Mouse (Mus musculus) kidney, embryonic 16.5 days (tissue): ENCODE data around the gene Ghr. TPM values are rescaled to one million over a fixed set of nuclear protein-coding genes. Genes with fewer than 3 reads are reported as not detected.
A peak's percentile ranks its signal among the peaks of the same experiment; 100 is the strongest.

Source experiments
- ATAC-seq: fragments of 200-750 bp; cut with Nextera tagmentation; 2 replicates; pipeline ENCODE4 v1.8.0; 2017; ENCODE audit warnings: moderate TSS enrichment; ENCODE audit not compliant: low FRiP score, low TSS enrichment
- H3K27ac ChIP-seq: fragments of 300-500 bp; sonication (generic); 2 replicates; pipeline ENCODE4 v1.5.1; 2014; ENCODE audit warnings: low read length
- H3K27me3 ChIP-seq: fragments of 300-500 bp; sonication (generic); 2 replicates; pipeline ENCODE4 v1.6.1; 2014; ENCODE audit warnings: low read length, control low read depth, mixed read lengths; ENCODE audit not compliant: insufficient read depth
- H3K36me3 ChIP-seq: fragments of 300-500 bp; sonication (generic); 2 replicates; pipeline ENCODE4 v1.6.1; 2014; ENCODE audit warnings: low read length, control low read depth, mixed read lengths; ENCODE audit not compliant: insufficient read depth
- H3K4me1 ChIP-seq: fragments of 300-500 bp; sonication (generic); 2 replicates; pipeline ENCODE4 v1.6.1; 2014; ENCODE audit warnings: low read length, control low read depth, mixed read lengths; ENCODE audit not compliant: insufficient read depth
- H3K4me2 ChIP-seq: fragments of 300-500 bp; sonication (generic); replicated peaks from 2 replicates; pipeline ENCODE4 v1.6.1; 2014; ENCODE audit warnings: low read depth, low read length
- H3K4me3 ChIP-seq: fragments of 300-500 bp; sonication (generic); 2 replicates; pipeline ENCODE4 v1.5.1; 2014; ENCODE audit warnings: mild to moderate bottlenecking, low read length
- H3K9ac ChIP-seq: fragments of 300-500 bp; sonication (generic); replicated peaks from 2 replicates; pipeline ENCODE4 v1.6.1; 2014; ENCODE audit warnings: low read length
- H3K9me3 ChIP-seq: fragments of 300-500 bp; sonication (generic); 2 replicates; pipeline ENCODE4 v1.6.1; 2016; ENCODE audit warnings: low read length, control low read depth
- WGBS: fragments of 180-500 bp; shearing (Covaris S2); extraction: QIAGEN DNeasy Blood & Tissue Kit; methylation state at CpG from one replicate; pipeline ENCODE4 v1.1.7; 2014; 5-methylcytosine and 5-hydroxymethylcytosine counted together
- polyA plus RNA-seq: library from polyadenylated mRNA; unstranded; fragments of >200 nt; fragmentation: Nextera tagmentation; extraction: Ambion mirVana; gene quantifications from 2 replicates; pipeline ENCODE4 v1.2.1, GENCODE M21; 2015

Gene Ghr
- polyA plus RNA-seq, 1 experiment from 2014 or later: 68.4 TPM

DNA sequence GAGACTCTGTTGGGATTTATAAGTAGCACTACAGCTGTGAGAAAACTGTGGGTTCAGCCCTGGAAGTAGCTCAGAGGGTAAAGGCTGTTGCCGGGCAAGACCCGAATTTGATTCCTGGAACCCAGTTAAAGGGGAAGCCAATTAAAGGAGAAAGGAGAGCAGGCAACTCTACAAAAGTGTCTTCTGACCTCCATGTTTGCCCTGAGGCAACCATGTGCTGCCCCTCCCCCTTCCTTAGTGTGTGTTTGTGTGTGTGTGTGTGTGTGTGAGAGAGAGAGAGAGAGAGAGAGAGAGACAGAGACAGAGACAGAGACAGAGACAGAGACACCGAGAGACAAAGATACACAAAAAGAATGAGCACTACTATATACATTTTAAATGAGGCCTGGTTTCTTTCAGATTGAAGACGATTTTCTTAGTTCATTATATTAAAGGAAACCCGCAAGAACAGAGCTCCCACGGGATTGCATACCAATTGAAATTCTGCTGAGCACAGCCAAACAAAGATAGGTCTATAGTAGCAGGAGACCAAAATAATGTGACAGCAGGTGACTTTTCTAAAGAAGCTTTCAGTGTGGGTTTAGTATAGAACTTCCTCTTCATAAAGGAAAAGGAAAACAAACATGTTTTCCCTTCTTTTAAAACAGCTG lies 313.2 kb downstream of the Ghr start:
- Histone ChIP-seq H3K4me3 (peak overlapping the region; percentile 51), H3K36me3 (no peaks in the 10 kb centered on the region), H3K4me2 (peak overlapping the region; percentile 55), H3K4me1 (peaks cover 10% of the 10 kb centered on the region; the same call in 1 of the 2 replicates), H3K9me3 (no peaks in the 10 kb centered on the region), H3K27ac (peak overlapping the region; percentile 89), H3K9ac (peak overlapping the region; percentile 51; the same call in 1 of the 2 replicates), H3K27me3 (no peaks in the 10 kb centered on the region)
- peak; percentile 19; the same call in 1 of the 2 replicates for ATAC-seq
- WGBS: 21% methylated on average over 6 of the region's 6 CpGs

DNA sequence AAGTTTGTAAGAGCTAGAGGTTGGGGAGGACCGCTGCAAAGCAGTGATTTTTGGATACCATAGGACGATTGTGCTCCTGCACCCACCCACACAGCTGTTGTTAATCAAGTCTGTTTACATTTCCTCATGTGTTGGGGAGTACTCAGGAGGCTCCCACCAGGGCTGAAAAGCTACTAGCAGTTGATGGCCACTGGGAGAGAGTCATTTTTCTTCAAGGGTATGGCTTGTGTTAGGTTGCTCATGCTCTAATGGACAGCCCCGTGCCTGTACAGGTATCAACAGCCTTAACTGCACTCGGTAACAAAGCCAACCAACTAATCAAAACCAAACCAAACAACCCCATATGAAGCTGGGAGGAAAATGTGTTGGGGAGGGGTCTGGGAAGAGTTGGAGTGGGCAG lies 313.8 kb downstream of the Ghr start:
- WGBS: 23% methylated on average over 4 of the region's 4 CpGs
- no peaks in the 10 kb centered on the region for H3K36me3 ChIP-seq
- no peaks in the 10 kb centered on the region for H3K9me3 ChIP-seq
- H3K9ac ChIP-seq: no peak overlapping the region
- peaks cover 10% of the 10 kb centered on the region; the same call in 1 of the 2 replicates for H3K4me1 ChIP-seq
- peak; percentile 66 for ATAC-seq
- no peaks in the 10 kb centered on the region for H3K27me3 ChIP-seq
- no peak overlapping the region for H3K4me2 ChIP-seq
- H3K4me3 ChIP-seq: no peak overlapping the region
- peak overlapping the region; percentile 89 for H3K27ac ChIP-seq

DNA sequence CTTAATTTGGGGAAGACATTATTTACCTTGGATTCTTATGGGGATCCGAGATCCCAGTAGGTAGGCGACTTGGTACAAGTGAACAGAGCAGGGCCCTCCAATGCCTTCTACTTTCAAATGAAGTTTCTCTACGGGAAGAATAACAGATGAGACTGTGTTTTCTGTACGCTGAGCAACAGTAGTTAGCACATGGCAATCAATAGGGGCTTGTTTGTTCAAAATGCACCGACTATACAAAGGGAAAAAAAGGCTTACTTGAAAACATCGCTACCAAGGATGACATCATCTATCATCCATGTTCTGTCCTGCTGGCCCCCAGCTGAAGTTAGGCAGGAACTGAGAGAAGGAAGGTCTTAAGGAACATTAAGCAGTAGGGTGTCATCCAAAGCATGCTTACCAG lies 315.0 kb downstream of the Ghr start, which contains the start of gene Selenop:
Gene Selenop (plus strand): TSS at position 301 of the 400 bp plus-strand sequence.
- Histone ChIP-seq H3K36me3 (no peaks in the 10 kb centered on the region), H3K27ac (peak within 1 kb of the TSS; percentile 89), H3K9ac (no peak within 1 kb of the TSS), H3K27me3 (no peaks in the 10 kb centered on the region), H3K4me3 (no peak within 1 kb of the TSS), H3K9me3 (no peaks in the 10 kb centered on the region), H3K4me1 (peaks cover 10% of the 10 kb centered on the region; the same call in 1 of the 2 replicates), H3K4me2 (no peak within 1 kb of the TSS)
- ATAC-seq: no peak
- 93% methylated on average over 6 of the region's 6 CpGs for WGBS
